Mouse (Mus musculus) layer of hippocampus, adult 11-12 months (tissue): ENCODE data around the gene En1.

ENCODE experiments used
- DNase-seq: peaks from one replicate; pipeline ENCODE4 v3.0.0; 2022; ENCODE audit warnings: low spot score

The En1 gene

GRCm38 (mm10) chr1:120600516-120601252 lies 1.5 kb upstream of the En1 start:
- DNase-seq = no peak

DNA sequence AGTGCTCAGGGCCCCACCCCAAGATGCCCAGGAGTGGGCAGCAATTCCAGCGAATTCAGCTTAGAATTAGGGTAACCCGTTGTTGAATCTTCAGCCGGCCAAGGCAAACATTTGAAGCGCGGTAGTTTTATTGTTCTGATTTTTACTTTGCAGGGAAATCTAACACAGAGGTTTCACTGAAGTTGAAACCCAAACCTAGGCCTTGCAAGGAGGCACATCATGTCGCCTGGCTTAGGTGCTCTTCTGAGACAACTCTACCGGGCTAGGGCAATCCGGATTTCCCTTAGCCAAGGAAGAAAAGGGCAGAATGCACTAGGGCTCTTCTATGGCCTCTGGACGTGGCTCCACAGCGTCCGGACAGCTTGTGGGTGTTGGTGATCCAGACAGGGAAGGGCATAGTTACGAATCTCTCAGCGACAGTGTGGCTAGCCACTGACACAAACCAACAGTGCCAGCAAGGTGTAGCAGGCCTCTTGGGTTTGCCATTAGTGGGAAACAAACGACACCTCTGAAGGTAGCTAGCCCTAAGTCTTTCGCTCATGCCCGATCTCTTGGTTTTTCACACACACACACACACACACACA lies 873 bp upstream of the En1 start:
- no peak for DNase-seq

- no peak for DNase-seq
These were observed 848 bp downstream of the En1 start for GRCm38 (mm10) chr1:120602876-120603655.

DNA sequence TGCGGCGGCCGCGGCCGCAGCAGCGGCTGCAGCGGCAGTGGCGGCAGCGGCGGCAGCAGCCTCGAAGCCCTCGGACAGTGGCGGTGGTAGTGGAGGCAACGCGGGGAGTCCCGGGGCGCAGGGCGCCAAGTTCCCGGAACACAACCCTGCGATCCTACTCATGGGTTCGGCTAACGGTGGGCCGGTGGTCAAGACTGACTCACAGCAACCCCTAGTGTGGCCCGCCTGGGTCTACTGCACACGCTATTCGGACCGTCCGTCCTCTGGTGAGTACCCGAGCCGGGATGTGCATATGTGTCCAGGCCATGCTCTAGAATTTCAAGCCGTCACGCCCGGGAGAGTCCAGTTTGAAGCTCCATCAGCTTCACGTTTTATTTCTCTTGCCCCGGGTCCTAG lies 1.4 kb downstream of the En1 start:
- no peak for DNase-seq

GRCm38 (mm10) chr1:120604431-120605142 lies 2.4 kb downstream of the En1 start:
- DNase-seq = no peak

GRCm38 (mm10) chr1:120605143-120605435 lies 2.9 kb downstream of the En1 start:
- no peak for DNase-seq

- DNase-seq = no peak
These were observed 3.5 kb downstream of the En1 start for GRCm38 (mm10) chr1:120605521-120606310.

GRCm38 (mm10) chr1:120606641-120607575 lies 4.7 kb downstream of the En1 start:
- DNase-seq = no peak

DNA sequence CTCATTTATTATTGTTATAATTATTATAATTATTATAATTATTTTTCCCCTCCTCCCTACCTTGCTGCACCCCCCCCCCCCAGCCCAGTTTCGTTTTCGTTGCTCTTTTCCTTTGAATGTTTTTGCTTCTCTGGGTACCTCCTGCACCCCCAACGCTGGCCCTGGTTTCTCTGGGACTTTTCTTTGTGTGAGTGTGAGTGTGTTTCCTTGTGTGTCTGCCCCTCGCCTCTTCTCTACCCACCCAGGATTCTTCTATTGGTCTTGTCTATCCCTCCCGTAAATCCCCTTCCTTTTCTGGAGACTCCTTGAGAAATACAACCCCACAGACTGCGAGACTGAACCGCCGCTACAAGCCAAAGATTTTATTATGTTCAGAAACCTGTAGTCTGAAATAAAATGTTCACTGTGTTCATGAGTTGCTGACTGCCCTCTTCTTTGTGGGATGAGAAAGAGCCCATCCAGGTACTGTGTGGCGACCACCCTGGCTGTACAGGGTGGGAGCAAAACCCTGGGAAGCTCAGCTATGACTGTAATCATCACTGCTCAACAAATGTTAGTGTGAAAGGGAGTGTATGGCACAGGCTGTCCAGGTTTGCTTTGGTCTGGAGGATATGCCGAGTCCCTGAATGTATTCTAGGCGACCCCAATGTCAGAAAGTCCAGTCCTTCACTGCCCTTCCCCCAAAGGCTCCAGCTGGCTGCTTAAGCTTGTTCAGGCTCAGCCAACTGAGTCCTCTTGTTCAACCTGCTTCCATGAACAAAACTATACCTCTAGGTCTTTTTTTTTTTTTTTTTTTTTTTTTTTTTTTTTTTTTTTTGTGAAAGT lies 5.6 kb downstream of the En1 start:
- no peak for DNase-seq

GRCm38 (mm10) chr1:120608461-120608860 lies 6.2 kb downstream of the En1 start:
- no peak for DNase-seq

DNA sequence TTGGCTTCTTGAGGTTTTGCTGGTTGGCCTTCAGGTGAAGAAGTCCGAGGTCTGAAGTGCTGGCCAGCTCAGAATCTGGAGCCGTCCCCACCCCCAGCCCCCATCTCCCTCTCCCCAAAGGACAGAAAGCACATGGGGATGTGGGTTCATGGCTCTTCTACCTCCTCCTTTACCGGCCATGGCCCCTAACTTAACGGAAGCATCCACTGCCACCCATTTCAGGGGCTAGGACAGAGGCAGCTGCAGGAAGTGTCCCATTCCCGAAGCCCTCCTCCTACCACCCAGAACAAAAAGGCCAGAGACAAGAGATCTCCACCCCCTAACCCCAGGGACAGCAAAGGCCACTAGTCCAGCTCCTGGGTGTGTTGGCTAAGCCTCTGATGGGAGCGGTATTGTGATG lies 7.4 kb downstream of the En1 start:
- DNase-seq = no peak

- DNase-seq = no peak
These were observed 11.5 kb downstream of the En1 start for GRCm38 (mm10) chr1:120613461-120614306.

GRCm38 (mm10) chr1:120614307-120615100 lies 12.3 kb downstream of the En1 start:
- DNase-seq = no peak

GRCm38 (mm10) chr1:120615521-120615920 lies 13.3 kb downstream of the En1 start:
- DNase-seq = no peak

GRCm38 (mm10) chr1:120615927-120616326 lies 13.7 kb downstream of the En1 start:
- no peak for DNase-seq

DNA sequence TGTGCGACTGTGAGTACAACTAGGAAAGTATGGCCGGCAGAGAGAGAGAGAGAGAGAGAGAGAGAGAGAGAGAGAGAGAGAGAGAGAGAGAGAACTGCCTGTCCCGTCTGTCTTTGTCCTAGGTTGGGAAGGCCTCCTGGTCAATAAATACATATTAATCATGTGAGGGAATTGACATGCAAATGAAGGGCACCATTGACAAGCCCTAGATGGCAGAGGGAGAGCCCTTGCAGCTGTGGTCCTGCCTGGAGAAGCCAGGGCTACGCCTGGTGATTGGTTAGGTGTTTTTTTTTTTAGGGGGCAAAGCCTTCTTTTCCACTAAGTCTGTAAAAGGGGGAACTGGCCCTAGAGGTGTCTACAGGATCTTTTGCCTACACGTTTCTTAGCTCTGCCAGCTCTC lies 19.2 kb downstream of the En1 start:
- no peak for DNase-seq

DNA sequence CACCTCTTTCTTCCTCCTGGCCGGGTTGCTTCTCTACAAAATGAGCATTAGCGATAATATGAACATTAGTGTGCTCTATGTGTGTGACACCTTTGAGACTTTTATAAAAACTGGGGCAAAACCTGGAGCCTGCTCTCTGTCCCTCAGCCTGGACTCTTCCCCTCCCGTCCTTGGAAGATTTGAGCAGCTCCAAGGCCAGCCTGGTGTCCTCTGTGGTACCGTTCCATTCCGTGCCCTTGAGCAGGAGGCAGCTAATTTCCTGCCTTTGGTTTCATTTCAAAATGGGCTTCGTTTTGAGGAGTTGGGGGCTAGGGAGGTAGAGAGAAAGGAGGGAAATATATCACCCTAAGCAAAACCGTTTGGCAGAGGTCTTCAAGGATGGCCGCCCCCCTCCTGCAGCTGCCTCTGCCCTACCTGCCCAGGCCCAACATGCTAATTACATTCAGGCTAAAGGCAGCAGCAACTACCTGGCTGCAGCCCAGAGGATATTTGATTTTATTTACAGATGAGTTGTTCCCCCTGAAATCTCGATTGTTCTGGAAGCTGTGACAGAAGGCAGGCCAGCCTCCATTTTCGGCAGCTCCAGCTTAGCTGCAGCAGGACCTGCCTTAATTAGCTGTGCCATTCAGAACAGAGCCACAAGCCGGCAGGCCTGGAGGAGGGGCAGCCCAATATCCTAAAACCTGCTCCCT lies 24.9 kb downstream of the En1 start:
- DNase-seq = no peak

GRCm38 (mm10) chr1:120627622-120628001 lies 25.4 kb downstream of the En1 start:
- DNase-seq = no peak
